Mouse (Mus musculus) gastrocnemius, postnatal 10 days (tissue): ENCODE data around the gene Fmo2. TPM values are rescaled to one million over a fixed set of nuclear protein-coding genes. Genes with fewer than 3 reads are reported as not detected.

Experiments used
- DNase-seq: peaks from one replicate; pipeline ENCODE4 v3.0.0; 2021; ENCODE audit warnings: mixed read lengths
- long read RNA-seq, 2 experiments: library from polyadenylated mRNA; stranded (forward); transcript quantifications; one replicate each; pipeline ENCODE4 v2.0.0; 2021
- total RNA-seq, 2 experiments: library from RNA; stranded (reverse); gene quantifications; 2 replicates each; pipeline ENCODE4 v1.2.3; 2021

The Fmo2 gene
- total RNA-seq, result 1 to 10 TPM; 2.4 to 5.1 TPM
- long read RNA-seq, experiment 1, partial matches to known transcripts, result 1 of 2 reads
- long read RNA-seq, experiment 1, other reads (novel, unspliced or antisense), result 1 of 2 reads
- long read RNA-seq, experiment 2, full-length matches to known transcripts, result 1 of 2 reads
- long read RNA-seq, experiment 2, partial matches to known transcripts, result 1 of 2 reads
- long read RNA-seq, experiment 2, other reads (novel, unspliced or antisense), result 0 of 2 reads

GRCm38 (mm10) chr1:162897838-162898811 is at the start of gene Fmo2:
Gene Fmo2, minus strand, starts transcription at chr1:162898726.
- DNase-seq, result no peak

GRCm38 (mm10) chr1:162947934-162948333 is 49.4 kb upstream of the Fmo2 start:
- DNase-seq, result no peak

GRCm38 (mm10) chr1:162946837-162947558 is 48.5 kb upstream of the Fmo2 start:
- no peak for DNase-seq

GRCm38 (mm10) chr1:162943700-162944099 is 45.2 kb upstream of the Fmo2 start:
- no peak for DNase-seq

- DNase-seq, result no peak
Observed at GRCm38 (mm10) chr1:162938696-162939351, 40.3 kb upstream of the Fmo2 start.

- no peak for DNase-seq
Observed at GRCm38 (mm10) chr1:162937970-162938695, 39.6 kb upstream of the Fmo2 start.

GRCm38 (mm10) chr1:162937415-162937814 is 38.9 kb upstream of the Fmo2 start, which contains the start of gene Fmo6:
Gene Fmo6, minus strand, starts transcription at chr1:162937515.
- DNase-seq, result no peak

GRCm38 (mm10) chr1:162934374-162935012 is 36.0 kb upstream of the Fmo2 start:
- DNase-seq, result no peak

GRCm38 (mm10) chr1:162932386-162932785 is 33.9 kb upstream of the Fmo2 start:
- no peak for DNase-seq

GRCm38 (mm10) chr1:162931880-162932279 is 33.4 kb upstream of the Fmo2 start:
- no peak for DNase-seq

GRCm38 (mm10) chr1:162931310-162931875 is 32.9 kb upstream of the Fmo2 start:
- no peak for DNase-seq

- DNase-seq, result no peak
Observed at GRCm38 (mm10) chr1:162930631-162931030, 32.1 kb upstream of the Fmo2 start.

- no peak for DNase-seq
Observed at GRCm38 (mm10) chr1:162929146-162929545, 30.6 kb upstream of the Fmo2 start.

- no peak for DNase-seq
Observed at GRCm38 (mm10) chr1:162925121-162925520, 26.6 kb upstream of the Fmo2 start.

GRCm38 (mm10) chr1:162916661-162917060 is 18.1 kb upstream of the Fmo2 start:
- DNase-seq, result no peak

GRCm38 (mm10) chr1:162914932-162915556 is 16.5 kb upstream of the Fmo2 start:
- no peak for DNase-seq

GRCm38 (mm10) chr1:162912085-162912484 is 13.6 kb upstream of the Fmo2 start:
- DNase-seq, result no peak

- DNase-seq, result no peak
Observed at GRCm38 (mm10) chr1:162901879-162902278, 3.4 kb upstream of the Fmo2 start.

GRCm38 (mm10) chr1:162895900-162896299 is 2.6 kb downstream of the Fmo2 start:
- peak; percentile 79 for DNase-seq

GRCm38 (mm10) chr1:162893014-162893413 is 5.5 kb downstream of the Fmo2 start:
- DNase-seq, result no peak
